Mouse (Mus musculus) spleen, embryonic (tissue): ENCODE results near the gene Rai14.

Source experiments
- CTCF ChIA-PET: fragments of 350-600 bp; sonication (Branson Sonifier 250); formaldehyde crosslinking; loops from one replicate; lab custom pipeline; 2022; lab: Charles Lee

Gene Rai14

GRCm38 (mm10) chr15:10690973-10691372 lies 23.5 kb downstream of the Rai14 start:
- CTCF ChIA-PET: no interaction called here

GRCm38 (mm10) chr15:10690219-10690618 lies 24.2 kb downstream of the Rai14 start:
- CTCF ChIA-PET: no interaction called here

GRCm38 (mm10) chr15:10689304-10689703 lies 25.1 kb downstream of the Rai14 start:
- CTCF ChIA-PET: no interaction called here

- CTCF ChIA-PET: no interaction called here
These were observed 25.7 kb downstream of the Rai14 start for GRCm38 (mm10) chr15:10688686-10689085.

GRCm38 (mm10) chr15:10687365-10687764 lies 27.1 kb downstream of the Rai14 start:
- CTCF ChIA-PET: no interaction called here

- CTCF ChIA-PET: no interaction called here
These were observed 28.6 kb downstream of the Rai14 start for GRCm38 (mm10) chr15:10685692-10686430.

GRCm38 (mm10) chr15:10683687-10684203 lies 30.7 kb downstream of the Rai14 start:
- CTCF ChIA-PET: interaction anchor here (0.6 kb wide), 1 partner anchor 983 kb away, joined by 4 read pairs; no protein-coding TSS in a partner anchor

- CTCF ChIA-PET: no interaction called here
These were observed 33.9 kb downstream of the Rai14 start for GRCm38 (mm10) chr15:10680514-10680913.

- CTCF ChIA-PET: no interaction called here
These were observed 34.9 kb downstream of the Rai14 start for GRCm38 (mm10) chr15:10679571-10679970.

GRCm38 (mm10) chr15:10675801-10676200 lies 38.6 kb downstream of the Rai14 start:
- CTCF ChIA-PET: no interaction called here

- CTCF ChIA-PET: no interaction called here
These were observed 41.5 kb downstream of the Rai14 start for GRCm38 (mm10) chr15:10672880-10673279.

GRCm38 (mm10) chr15:10671868-10672267 lies 42.6 kb downstream of the Rai14 start:
- CTCF ChIA-PET: no interaction called here

GRCm38 (mm10) chr15:10670107-10670506 lies 44.3 kb downstream of the Rai14 start:
- CTCF ChIA-PET: no interaction called here

- CTCF ChIA-PET: no interaction called here
These were observed 46.1 kb downstream of the Rai14 start for GRCm38 (mm10) chr15:10668120-10668900.

GRCm38 (mm10) chr15:10665816-10666215 lies 48.6 kb downstream of the Rai14 start:
- CTCF ChIA-PET: no interaction called here

GRCm38 (mm10) chr15:10664529-10664898 lies 49.9 kb downstream of the Rai14 start:
- CTCF ChIA-PET: no interaction called here

GRCm38 (mm10) chr15:10663793-10664528 lies 50.5 kb downstream of the Rai14 start:
- CTCF ChIA-PET: no interaction called here

GRCm38 (mm10) chr15:10661961-10662606 lies 52.3 kb downstream of the Rai14 start:
- CTCF ChIA-PET: interaction anchor here (0.6 kb wide), 1 partner anchor 37 kb away, joined by 5 read pairs; no protein-coding TSS in a partner anchor

- CTCF ChIA-PET: no interaction called here
These were observed 55.6 kb downstream of the Rai14 start for GRCm38 (mm10) chr15:10658803-10659202.

- CTCF ChIA-PET: no interaction called here
These were observed 58.3 kb downstream of the Rai14 start for GRCm38 (mm10) chr15:10656146-10656545.

GRCm38 (mm10) chr15:10655151-10655905 lies 59.1 kb downstream of the Rai14 start:
- CTCF ChIA-PET: interaction anchor here (0.7 kb wide), 1 partner anchor 1031 kb away, joined by 7 read pairs; no protein-coding TSS in a partner anchor
